Mouse (Mus musculus): Measurements from ENCODE around the gene Lce3d.

Lce3d gene

GRCm38 (mm10) chr3:92957090-92957489 is at the start of gene Lce3d:
Gene Lce3d, plus strand, starts transcription at chr3:92957390.
- no peak for DNase-seq (ENCODE audit: low spot score in 2 of 2)

- DNase-seq (ENCODE audit: low spot score in 2 of 2): peak in 1 of 2 experiments; percentile 7
Measured at GRCm38 (mm10) chr3:92907571-92907970, 49.6 kb upstream of the Lce3d start.

- peak in 1 of 2 experiments; percentile 7 for DNase-seq (ENCODE audit: low spot score in 2 of 2)
Measured at GRCm38 (mm10) chr3:92920364-92920763, 36.8 kb upstream of the Lce3d start.

- DNase-seq (ENCODE audit: low spot score in 2 of 2): no peak
Measured at GRCm38 (mm10) chr3:92926130-92926529, 31.1 kb upstream of the Lce3d start, which contains the start of gene Lce3a. Gene Lce3a, minus strand, starts transcription at chr3:92926230.

GRCm38 (mm10) chr3:92932679-92933078 is 24.5 kb upstream of the Lce3d start, which contains the start of gene Lce3b:
Gene Lce3b, plus strand, starts transcription at chr3:92932979.
- no peak for DNase-seq (ENCODE audit: low spot score in 2 of 2)

GRCm38 (mm10) chr3:92944186-92944585 is 13.0 kb upstream of the Lce3d start, which contains the start of gene Lce3c:
Gene Lce3c, plus strand, starts transcription at chr3:92944486.
- DNase-seq (ENCODE audit: low spot score in 2 of 2): no peak

- DNase-seq (ENCODE audit: low spot score in 2 of 2): no peak
Measured at GRCm38 (mm10) chr3:92966761-92967160, 9.6 kb downstream of the Lce3d start, which contains the start of gene Lce3e. Gene Lce3e, plus strand, starts transcription at chr3:92967061.

GRCm38 (mm10) chr3:92978484-92978883 is 21.3 kb downstream of the Lce3d start:
- DNase-seq (ENCODE audit: low spot score in 2 of 2): no peak

GRCm38 (mm10) chr3:92991926-92992325 is 34.7 kb downstream of the Lce3d start, which contains the start of gene Lce3f:
Gene Lce3f, plus strand, starts transcription at chr3:92992226.
- no peak for DNase-seq (ENCODE audit: low spot score in 2 of 2)

GRCm38 (mm10) chr3:92998691-92999090 is 41.5 kb downstream of the Lce3d start:
- DNase-seq (ENCODE audit: low spot score in 2 of 2): peak; percentile 55 to 62

- DNase-seq (ENCODE audit: low spot score in 2 of 2): no peak
Measured at GRCm38 (mm10) chr3:93000621-93001020, 43.4 kb downstream of the Lce3d start.

- DNase-seq (ENCODE audit: low spot score in 2 of 2): no peak
Measured at GRCm38 (mm10) chr3:93002843-93003242, 45.7 kb downstream of the Lce3d start.
